Mouse (Mus musculus) c-Kit-positive CD71-positive TER-119-positive erythroid progenitor cells, embryonic 14.5 days (primary cell): ENCODE data around the gene Bcat1.
"Not testable (repeated sequence)": the region's sequence is repeated elsewhere in the genome, so short reads cannot be mapped to it uniquely, and the experiment has no call there.

Experiments used
- DNase-seq: peaks from one replicate; pipeline ENCODE4 v3.0.0-alpha.2; 2013; ENCODE audit warnings: low spot score

Bcat1 gene

DNA sequence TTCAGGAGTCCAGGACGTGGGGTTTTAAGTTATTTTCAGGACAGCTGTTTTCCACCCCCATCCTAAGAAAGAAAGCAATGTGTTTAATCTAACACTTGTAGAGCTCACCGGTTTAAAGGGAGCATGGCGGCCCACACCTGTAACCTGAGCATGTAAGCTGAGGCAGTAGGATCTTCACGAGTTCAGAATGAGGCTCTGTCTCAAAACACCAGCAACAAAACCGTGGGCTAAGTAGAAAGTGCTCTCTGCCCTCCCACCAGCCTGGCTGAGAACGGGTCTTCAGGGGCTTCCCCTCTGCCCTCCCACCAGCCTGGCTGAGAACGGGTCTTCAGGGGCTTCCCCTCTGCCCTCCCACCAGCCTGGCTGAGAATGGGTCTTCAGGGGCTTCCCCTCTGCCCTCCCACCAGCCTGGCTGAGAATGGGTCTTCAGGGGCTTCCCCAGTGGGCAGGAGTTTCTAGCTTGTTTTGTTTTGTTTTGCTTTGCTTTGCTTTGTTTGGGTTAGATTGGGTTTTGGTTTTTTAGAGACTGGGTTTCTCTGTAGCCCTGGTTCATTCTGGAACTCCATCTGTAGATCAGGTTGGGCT, 17.1 kb upstream of the Bcat1 start:
- not testable (repeated sequence) for DNase-seq

GRCm38 (mm10) chr6:145091998-145092397, 16.0 kb upstream of the Bcat1 start:
- DNase-seq, result no peak

GRCm38 (mm10) chr6:145090928-145091327, 14.9 kb upstream of the Bcat1 start:
- no peak for DNase-seq

GRCm38 (mm10) chr6:145090201-145090863, 14.3 kb upstream of the Bcat1 start:
- DNase-seq, result no peak

GRCm38 (mm10) chr6:145089373-145089772, 13.4 kb upstream of the Bcat1 start:
- DNase-seq, result no peak

- DNase-seq, result peak; percentile 24
Observed at GRCm38 (mm10) chr6:145088451-145089113, 12.6 kb upstream of the Bcat1 start.

- DNase-seq, result no peak
Observed at GRCm38 (mm10) chr6:145084343-145085117, 8.5 kb upstream of the Bcat1 start.

- no peak for DNase-seq
Observed at GRCm38 (mm10) chr6:145081721-145082120, 5.7 kb upstream of the Bcat1 start.

DNA sequence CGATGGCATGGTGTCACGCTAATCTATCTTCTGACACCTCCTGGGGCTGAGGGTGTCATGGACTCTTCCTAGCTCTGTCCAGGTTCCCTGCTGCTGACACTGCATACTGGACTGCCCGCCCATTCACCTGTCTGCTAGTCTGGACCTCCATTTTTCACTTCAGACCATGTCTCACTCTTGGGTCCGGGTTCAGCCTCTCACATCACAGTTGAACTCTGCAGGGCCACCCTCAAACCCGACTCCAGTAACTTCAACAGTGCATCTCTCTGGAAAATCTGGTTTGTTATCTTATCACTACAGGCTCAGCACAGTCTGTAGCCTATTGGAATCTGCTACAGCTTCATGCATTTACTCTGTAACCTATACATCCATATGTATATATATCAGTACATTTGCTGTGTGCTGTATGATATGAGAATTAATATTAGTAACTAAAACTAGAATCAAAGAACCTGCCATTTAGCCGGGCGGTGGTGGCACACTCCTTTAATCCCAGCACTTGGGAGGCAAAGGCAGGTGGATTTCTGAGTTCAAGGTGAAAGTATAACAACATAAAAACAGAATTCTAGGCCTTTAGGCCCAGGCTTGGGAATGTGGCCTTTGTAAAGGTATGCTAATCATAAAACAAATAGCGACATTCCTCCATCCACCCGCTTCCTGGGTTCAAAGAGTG, 3.2 kb upstream of the Bcat1 start:
- no peak for DNase-seq

DNA sequence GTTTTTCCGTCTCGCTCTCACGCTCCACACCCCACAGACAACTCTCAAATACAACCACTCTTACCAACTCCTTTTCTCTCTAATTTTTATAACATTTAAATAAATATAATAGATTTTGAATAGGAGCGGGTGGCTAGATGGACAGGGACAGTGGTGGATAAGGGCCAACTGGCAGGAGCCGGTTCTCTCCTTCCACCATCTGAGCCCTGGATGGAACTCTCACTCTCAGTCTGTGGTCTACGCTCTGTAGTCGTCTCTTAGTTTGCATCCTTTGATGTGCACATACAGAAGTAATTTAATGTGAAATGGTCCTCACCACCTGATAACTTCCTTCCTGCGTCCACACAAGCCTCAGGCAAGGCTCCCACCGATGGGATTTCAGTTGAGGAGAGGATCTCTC, 302 bp upstream of the Bcat1 start:
- no peak for DNase-seq

DNA sequence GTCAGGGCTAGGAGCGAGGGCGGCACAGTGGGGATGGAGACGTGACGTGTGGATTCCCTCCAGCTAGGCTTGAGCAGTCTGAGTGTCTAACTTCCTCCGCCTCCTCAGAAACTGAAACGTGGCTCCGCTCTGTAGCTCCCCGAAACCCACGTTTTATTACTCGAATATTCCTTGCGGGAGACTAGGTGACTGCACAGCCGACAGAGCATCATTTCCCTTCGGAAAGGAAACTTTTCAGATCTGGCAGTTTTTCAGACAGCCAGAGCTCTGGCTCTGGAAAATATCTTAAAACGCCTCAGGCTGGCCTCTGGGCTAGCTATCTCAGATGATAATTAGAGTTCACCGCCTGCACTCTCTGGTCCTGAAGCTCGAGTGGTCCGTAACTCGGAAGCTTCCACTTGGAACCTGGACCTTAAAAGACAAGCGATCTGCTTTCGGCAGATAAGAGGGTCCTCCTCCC, 866 bp downstream of the Bcat1 start:
- DNase-seq, result no peak

DNA sequence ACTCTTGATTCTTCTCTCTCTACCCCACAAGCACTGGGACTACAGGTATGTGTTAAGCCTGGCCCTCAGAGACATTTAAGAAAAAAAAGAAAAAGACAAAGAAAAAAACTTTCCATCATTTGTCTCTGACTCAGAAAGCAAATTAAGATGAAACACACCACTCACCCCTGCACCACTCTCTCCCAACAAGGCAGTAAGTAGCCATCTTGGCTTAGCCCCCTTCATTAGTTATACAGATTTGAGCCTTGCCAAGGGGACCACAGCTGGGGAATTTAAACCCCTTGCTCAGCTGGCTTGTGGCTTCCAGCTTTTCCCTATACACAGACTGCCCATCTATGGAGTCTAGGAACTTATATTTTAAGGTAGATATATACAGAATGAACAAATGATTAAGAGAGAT, 1.5 kb downstream of the Bcat1 start:
- no peak for DNase-seq

DNA sequence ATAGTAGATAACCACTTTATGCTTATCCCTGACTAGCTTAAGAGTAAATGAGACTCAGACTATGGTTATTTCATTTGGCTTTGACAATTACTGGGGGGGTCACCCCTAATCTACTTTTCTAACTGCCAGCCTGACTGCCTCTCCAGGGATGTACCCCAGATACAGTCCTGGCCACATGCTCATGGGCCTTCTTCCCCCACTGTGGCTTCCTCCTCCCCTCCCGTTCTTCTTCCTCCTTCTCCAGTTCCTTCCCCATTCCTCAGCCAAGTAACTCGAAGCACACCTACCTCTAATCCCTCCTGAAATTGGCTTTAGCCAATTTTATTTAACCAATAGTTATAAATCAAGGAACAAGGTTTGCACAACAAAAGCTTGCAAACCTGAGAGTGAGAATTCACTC, 6.1 kb downstream of the Bcat1 start:
- no peak for DNase-seq

- DNase-seq, result no peak
Observed at GRCm38 (mm10) chr6:145069397-145069796, 6.6 kb downstream of the Bcat1 start.

DNA sequence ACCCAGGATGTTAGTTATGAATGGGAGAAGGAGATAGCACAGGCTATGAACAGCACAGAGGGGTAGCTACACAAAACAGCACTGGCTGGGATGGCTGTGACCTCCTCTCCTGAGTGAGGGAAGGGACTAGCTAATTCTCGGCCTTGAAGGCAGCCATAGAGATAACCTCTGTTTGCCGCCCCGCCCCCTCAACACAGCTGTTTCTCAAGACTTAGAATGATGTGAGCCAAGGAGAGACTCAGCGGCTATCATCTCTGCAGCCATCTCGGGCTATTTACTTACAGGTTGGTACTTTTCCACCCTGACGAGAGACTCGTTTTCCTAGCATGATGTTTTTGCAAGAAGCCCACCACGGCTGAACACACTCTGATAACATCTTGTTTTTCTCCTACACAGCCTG, 8.3 kb downstream of the Bcat1 start:
- no peak for DNase-seq

DNA sequence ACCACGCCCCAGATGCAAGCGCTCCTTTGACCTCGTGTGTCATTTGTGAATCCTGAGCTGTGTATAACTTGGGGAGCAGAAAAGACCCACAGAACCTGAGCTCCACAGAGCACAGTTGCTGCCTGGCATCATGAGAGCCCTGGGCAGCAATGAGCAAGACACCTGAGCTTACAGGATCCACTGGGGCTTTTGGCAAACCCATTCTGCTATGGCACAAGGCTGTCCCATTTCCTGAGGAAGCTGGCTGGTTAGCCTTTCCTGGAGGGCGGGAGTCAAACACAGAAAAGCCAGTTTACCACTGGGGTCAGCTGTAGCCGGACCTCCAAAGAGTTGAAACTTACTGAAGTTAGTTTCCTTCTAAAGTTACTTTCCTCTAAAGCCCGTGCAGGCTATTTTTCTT, 9.6 kb downstream of the Bcat1 start:
- no peak for DNase-seq

DNA sequence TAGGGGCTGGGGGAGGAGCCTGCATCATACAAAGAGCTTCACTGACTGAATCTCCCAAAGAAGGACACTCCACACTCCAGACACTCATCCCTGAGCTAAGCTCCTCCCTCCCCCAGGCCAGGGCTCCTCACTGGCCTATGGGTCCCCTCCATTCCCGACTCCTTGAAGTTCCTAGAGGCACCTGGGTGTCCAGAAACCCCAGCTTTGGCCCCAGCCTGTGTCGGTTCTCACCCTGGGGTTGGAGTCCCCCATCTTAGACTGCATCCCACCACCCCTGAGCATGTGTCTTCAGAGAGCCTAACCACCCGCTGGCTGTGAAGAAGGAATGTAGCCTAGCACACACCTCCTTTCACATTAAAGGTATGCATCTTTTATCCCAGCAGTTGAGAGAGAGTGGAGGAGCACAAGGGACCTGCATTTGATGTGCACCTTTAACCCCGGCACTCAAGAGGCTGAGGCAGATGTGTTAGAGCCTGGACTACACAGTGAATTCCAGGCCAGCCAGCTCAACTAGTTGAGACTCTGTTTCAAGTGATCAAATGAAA, 10.6 kb downstream of the Bcat1 start:
- DNase-seq, result no peak

DNA sequence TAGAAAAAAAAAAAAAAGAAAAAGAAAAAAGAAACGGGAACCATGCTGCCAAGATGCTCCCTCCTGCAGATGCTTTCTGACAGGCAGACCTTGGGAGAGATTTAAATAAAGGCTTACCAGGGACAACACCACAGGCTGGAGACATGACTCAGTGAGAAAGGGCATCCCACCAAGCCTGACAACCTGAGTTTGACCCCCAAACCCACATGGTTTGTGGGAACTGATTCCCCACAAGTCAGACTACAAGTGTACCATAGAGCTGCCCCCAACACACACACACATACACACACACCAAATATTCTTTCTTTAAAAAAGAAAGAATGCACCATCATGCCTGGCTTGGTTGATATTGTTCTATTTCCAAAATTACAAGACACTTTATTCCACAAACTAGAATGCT, 11.9 kb downstream of the Bcat1 start:
- no peak for DNase-seq

DNA sequence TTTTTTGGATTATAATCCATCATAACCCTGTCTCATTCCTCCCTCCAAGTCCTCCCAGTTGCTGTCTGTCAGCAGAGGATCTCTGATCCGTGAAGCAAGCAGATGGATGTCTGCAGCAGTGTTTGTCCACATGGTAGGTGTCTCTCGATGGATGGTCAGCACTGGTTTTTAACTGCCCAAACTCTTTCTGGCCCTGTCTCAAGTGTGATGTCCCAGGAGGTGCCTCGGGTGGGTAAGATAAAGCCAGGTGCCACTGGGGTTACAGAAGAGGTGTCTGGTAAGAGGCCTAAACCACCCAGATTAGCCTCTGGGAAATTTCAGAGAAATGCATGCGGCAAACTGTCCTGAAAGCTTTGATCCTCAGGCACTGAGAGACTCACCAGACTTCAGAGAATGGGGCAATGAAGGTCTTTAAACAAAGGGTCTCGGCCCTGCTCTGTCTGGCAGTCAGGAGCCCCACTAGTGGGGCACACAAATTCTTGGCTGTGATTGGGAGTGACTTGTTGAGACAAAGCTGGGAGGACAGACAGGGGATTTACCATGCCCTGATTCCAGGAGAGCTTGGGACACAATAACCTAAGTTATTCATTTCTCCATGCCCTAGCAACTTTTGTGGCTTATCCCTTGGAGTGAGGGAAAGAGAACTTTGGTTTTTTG, 12.6 kb downstream of the Bcat1 start:
- no peak for DNase-seq

DNA sequence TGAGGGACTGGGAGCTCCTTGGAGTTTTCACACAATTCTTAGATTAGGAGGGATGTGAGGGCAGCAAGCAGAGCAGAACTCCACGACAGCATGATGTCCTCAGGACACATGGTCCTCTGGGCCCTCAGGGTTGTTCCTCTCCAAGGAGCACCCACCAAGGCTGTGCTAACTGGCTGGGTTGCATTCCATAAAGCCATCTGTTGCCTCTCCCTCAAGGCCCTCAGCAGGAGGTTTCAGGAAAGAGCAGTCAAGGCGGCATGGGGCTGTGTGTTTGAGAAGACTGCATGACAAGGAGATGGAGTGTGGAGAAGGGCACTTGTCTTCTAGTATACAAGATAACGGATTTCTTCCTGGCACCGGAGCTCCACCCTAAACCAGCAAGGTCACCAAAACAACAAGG, 13.2 kb downstream of the Bcat1 start:
- no peak for DNase-seq

- DNase-seq, result no peak
Observed at GRCm38 (mm10) chr6:145061361-145061760, 14.6 kb downstream of the Bcat1 start.
